Mouse (Mus musculus) left cerebral cortex, postnatal 14 days (tissue): ENCODE results near the gene Letm1. TPM values are rescaled to one million over a fixed set of nuclear protein-coding genes. Genes with fewer than 3 reads are reported as not detected.

Source experiments
- DNase-seq, 2 experiments: peaks; one replicate each; pipeline ENCODE4 v3.0.0; 2021 to 2022; ENCODE audit warnings: low spot score in 2 of 2, mixed read lengths in 1 of 2
- intact Hi-C: fragments of 180-260 bp; cut with DNase I; formaldehyde crosslinking; loops from one replicate; pipeline ENCODE4 v1.15.1; 2025
- total RNA-seq, 2 experiments: library from RNA; stranded (reverse); gene quantifications; 2 replicates each; pipeline ENCODE4 v1.2.3; 2021

The Letm1 gene
- total RNA-seq, 2 experiments from 2014 or later, result 104 to 111 TPM

- no peak for DNase-seq
- intact Hi-C loops, result no loop called here
These were observed 90.2 kb downstream of the Letm1 start for GRCm38 (mm10) chr5:33692393-33692792.

GRCm38 (mm10) chr5:33689852-33690645, 92.6 kb downstream of the Letm1 start:
- no peak for DNase-seq
- intact Hi-C loops, result loop anchor here (10.0 kb wide), 1 partner anchor 265 kb away; no protein-coding TSS in a partner anchor

Other genes starting within 250 kb of the Letm1 start
- 10 to 100 TPM; 22.4 to 23.9 TPM for gene Fam53a, start 153.2 kb downstream of the Letm1 start, total RNA-seq
- 1 to 10 TPM in 1 of 2 experiments, under 1 TPM in 1; 0.72 to 1.3 TPM for gene Gm9903, start 152.9 kb downstream of the Letm1 start, total RNA-seq
- gene Slbp, start 130.2 kb downstream of the Letm1 start, total RNA-seq, result 10 to 100 TPM; 23.6 to 27.7 TPM
- gene Tacc3, start 124.7 kb downstream of the Letm1 start, total RNA-seq, result 10 to 100 TPM in 1 of 2 experiments, 1 to 10 TPM in 1; 9.1 to 11.2 TPM
- gene Tmem129, start 124.4 kb downstream of the Letm1 start, total RNA-seq, result 10 to 100 TPM; 24.9 to 26.7 TPM
- 100 to 1,000 TPM; 109 to 111 TPM for gene Fgfr3, start 61.1 kb downstream of the Letm1 start, total RNA-seq
- gene Nsd2, start 37.9 kb upstream of the Letm1 start, total RNA-seq, result 100 to 1,000 TPM; 127 to 142 TPM
- 10 to 100 TPM; 18.3 to 19.4 TPM for gene Nelfa, start 153.6 kb upstream of the Letm1 start, total RNA-seq
- 100 to 1,000 TPM; 101 to 117 TPM for gene Gm1673, start 200.6 kb upstream of the Letm1 start, total RNA-seq
- 100 to 1,000 TPM; 123 to 129 TPM for gene Nat8l, start 213.2 kb upstream of the Letm1 start, total RNA-seq